In the genomic region with DNA sequence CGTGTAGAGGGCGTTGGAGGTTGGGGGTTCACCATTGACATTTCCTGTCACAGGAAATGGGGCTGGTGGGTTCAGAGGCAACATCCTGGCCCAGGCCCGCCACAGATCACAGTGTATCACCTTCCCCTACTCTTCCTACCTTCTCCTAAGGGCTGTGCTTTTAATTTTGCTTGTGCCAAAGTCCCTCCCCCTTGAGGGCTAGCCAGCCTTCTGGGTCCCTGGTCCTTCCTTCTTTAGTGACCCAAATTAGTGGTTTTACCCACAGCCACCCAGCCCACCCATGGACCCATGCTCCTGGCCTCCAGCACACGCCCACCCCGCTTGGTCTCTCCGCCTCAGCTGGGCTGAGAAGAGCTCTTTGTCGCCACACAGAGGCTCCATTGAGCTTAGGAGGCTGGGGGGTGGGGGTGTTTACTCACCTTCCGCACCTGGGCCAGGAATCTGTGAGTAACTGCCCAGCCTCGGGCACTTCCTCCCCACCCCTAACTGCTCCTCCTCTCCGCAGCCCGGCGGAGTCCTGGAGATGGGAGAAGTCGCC, we compare ENCODE assay signal across 10 mouse cellular contexts. TPM values are rescaled to one million over a fixed set of nuclear protein-coding genes. Genes with fewer than 3 reads are reported as not detected.
A peak's percentile ranks its signal among the peaks of the same experiment; 100 is the strongest.
DNase-seq lines count a peak whose midpoint lies in the region; ATAC-seq and TF ChIP-seq lines count a peak whose summit lies in the region.
"Had no signal": no experiment of that assay in that cellular context is flagged by ENCODE, and none has a peak within 500 bp of the region (broad histone marks: within the 10 kb centered on the region; RNA-seq: fewer than 3 reads in every experiment).

No protein-coding gene starts in this region.

- H3K4me3 ChIP-seq in forebrain, embryonic 10.5 days: peak overlapping the region; percentile 12
- no peak overlapping the region for H3K4me3 ChIP-seq in forebrain, embryonic 13.5 days
- H3K4me3 ChIP-seq in hindbrain, postnatal 0 days (ENCODE audit: low read length): no peak overlapping the region
- no peak overlapping the region for H3K4me3 ChIP-seq in midbrain, embryonic 14.5 days (replicated peaks; ENCODE audit: low read depth, low read length)

- no peak for ATAC-seq in forebrain, embryonic 13.5 days
- no peak for ATAC-seq in hindbrain, postnatal 0 days
- no peak for ATAC-seq in midbrain, embryonic 14.5 days (ENCODE audit: low FRiP score, low TSS enrichment)

- H3K36me3 ChIP-seq in forebrain, embryonic 10.5 days (replicated peaks): peaks cover 33% of the 10 kb centered on the region
- peaks cover 35% of the 10 kb centered on the region for H3K36me3 ChIP-seq in forebrain, embryonic 13.5 days (ENCODE audit: poor library complexity, severe bottlenecking)
- H3K36me3 ChIP-seq in hindbrain, postnatal 0 days (ENCODE audit: insufficient read depth, low read length): peaks cover 6% of the 10 kb centered on the region; the same call in 1 of the 2 replicates
- peaks cover 33% of the 10 kb centered on the region for H3K36me3 ChIP-seq in midbrain, embryonic 14.5 days (ENCODE audit: control insufficient read depth, insufficient read depth, low read length)

- H3K27ac ChIP-seq in forebrain, embryonic 10.5 days: peak overlapping the region; percentile 51
- H3K27ac ChIP-seq in forebrain, embryonic 13.5 days: no peak overlapping the region
- no peak overlapping the region for H3K27ac ChIP-seq in hindbrain, postnatal 0 days
- H3K27ac ChIP-seq in midbrain, embryonic 14.5 days (replicated peaks; ENCODE audit: low read depth, low read length): no peak overlapping the region

- 0 out of 2 replicates have a peak, but pooled peaks have one; percentile 4 for TF ChIP-seq CTCF in hindbrain, postnatal 0 days (IDR thresholded peaks at IDR 0.05; ENCODE audit: low read depth)

- no peaks in the 10 kb centered on the region for H3K27me3 ChIP-seq in forebrain, embryonic 10.5 days (ENCODE audit: poor library complexity, severe bottlenecking)
- no peaks in the 10 kb centered on the region for H3K27me3 ChIP-seq in forebrain, embryonic 13.5 days
- no peaks in the 10 kb centered on the region for H3K27me3 ChIP-seq in hindbrain, postnatal 0 days (ENCODE audit: insufficient read depth, low read length)
- no peaks in the 10 kb centered on the region for H3K27me3 ChIP-seq in midbrain, embryonic 14.5 days (ENCODE audit: control insufficient read depth, insufficient read depth, low read length)

- WGBS in forebrain, embryonic 10.5 days: 24% methylated on average over 13 of the region's 13 CpGs
- WGBS in forebrain, embryonic 13.5 days: 43% methylated on average over 13 of the region's 13 CpGs
- WGBS in hindbrain, postnatal 0 days: 47% methylated on average over 13 of the region's 13 CpGs
- 38% methylated on average over 13 of the region's 13 CpGs for WGBS in midbrain, embryonic 14.5 days

- H3K4me2 ChIP-seq in forebrain, embryonic 13.5 days: no peak overlapping the region
- H3K4me2 ChIP-seq in hindbrain, postnatal 0 days (ENCODE audit: low read depth, low read length): no peak overlapping the region
- no peak overlapping the region for H3K4me2 ChIP-seq in midbrain, embryonic 14.5 days (ENCODE audit: low read length)

- H3K4me1 ChIP-seq in forebrain, embryonic 10.5 days: peaks cover 52% of the 10 kb centered on the region
- H3K4me1 ChIP-seq in forebrain, embryonic 13.5 days: peaks cover 38% of the 10 kb centered on the region
- H3K4me1 ChIP-seq in hindbrain, postnatal 0 days (ENCODE audit: insufficient read depth, low read length): peaks cover 6% of the 10 kb centered on the region; the same call in 1 of the 2 replicates
- H3K4me1 ChIP-seq in midbrain, embryonic 14.5 days (ENCODE audit: control insufficient read depth, insufficient read depth, low read length): peaks cover 14% of the 10 kb centered on the region

- no peak for DNase-seq in forebrain, embryonic 10.5 days (ENCODE audit: extremely low spot score, low spot score)
- DNase-seq in CD4-positive, CD25-positive, alpha-beta regulatory T cell, adult 2 months (ENCODE audit: low read depth, low spot score): peak; percentile 87
- DNase-seq in hindbrain, postnatal 0 days (ENCODE audit: low spot score): no peak
- peak; percentile 70 to 80 for DNase-seq in lung, postnatal 4 days
- no peak for DNase-seq in gastrocnemius, postnatal 4 days (ENCODE audit: low spot score in 2 of 2)
- no peak for DNase-seq in cerebellum, postnatal 10 days
- DNase-seq in midbrain, embryonic 14.5 days: no peak

- H3K9me3 ChIP-seq in forebrain, embryonic 10.5 days: no peaks in the 10 kb centered on the region
- H3K9me3 ChIP-seq in forebrain, embryonic 13.5 days (replicated peaks): no peaks in the 10 kb centered on the region
- H3K9me3 ChIP-seq in hindbrain, postnatal 0 days (ENCODE audit: low read length): no peaks in the 10 kb centered on the region
- no peaks in the 10 kb centered on the region for H3K9me3 ChIP-seq in midbrain, embryonic 14.5 days (ENCODE audit: control insufficient read depth, low read length)

- no peak overlapping the region for H3K9ac ChIP-seq in forebrain, embryonic 13.5 days
- H3K9ac ChIP-seq in hindbrain, postnatal 0 days (replicated peaks; ENCODE audit: low read length): no peak overlapping the region
- no peak overlapping the region; the same call in 1 of the 2 replicates for H3K9ac ChIP-seq in midbrain, embryonic 14.5 days (replicated peaks; ENCODE audit: low read length)

RNA-seq across cellular contexts. Expression of a gene that starts 4.6 kb away (rescaled TPM):
- polyA plus RNA-seq in forebrain, embryonic 10.5 days (2016; fragmentation: Nextera tagmentation; extraction: Ambion mirVana): 58.2 and 59.2 TPM in 2 replicates
- polyA plus RNA-seq in forebrain, embryonic 13.5 days (2015; fragmentation: Nextera tagmentation; extraction: Ambion mirVana): 54.2 and 54.9 TPM in 2 replicates
- 16.9 and 33.6 TPM in 2 replicates for total RNA-seq in hindbrain, postnatal 0 days (2014; rRNA removed)
- 33.9 and 39.0 TPM in 2 replicates for polyA plus RNA-seq in hindbrain, postnatal 0 days (2015; fragmentation: Nextera tagmentation; extraction: Ambion mirVana)
- 10 to 100 TPM; 79.6 to 98.8 TPM for total RNA-seq in gastrocnemius, postnatal 4 days (2021)
- 44.7 and 51.0 TPM in 2 replicates for polyA plus RNA-seq in midbrain, embryonic 14.5 days (2014; fragmentation: Nextera tagmentation; extraction: Ambion mirVana)

RNA-seq across cellular contexts. Expression of a gene that starts 10.1 kb away (rescaled TPM):
- 0.25 and 0.55 TPM in 2 replicates for polyA plus RNA-seq in forebrain, embryonic 10.5 days (2016; fragmentation: Nextera tagmentation; extraction: Ambion mirVana)
- polyA plus RNA-seq in forebrain, embryonic 13.5 days (2015; fragmentation: Nextera tagmentation; extraction: Ambion mirVana): 0.18 TPM in 1 of 2 replicates, not detected in the other
- total RNA-seq in hindbrain, postnatal 0 days (2014; rRNA removed): 0.10 and 0.11 TPM in 2 replicates
- polyA plus RNA-seq in hindbrain, postnatal 0 days (2015; fragmentation: Nextera tagmentation; extraction: Ambion mirVana): 0.63 and 0.93 TPM in 2 replicates
- under 1 TPM; 0.31 to 0.98 TPM for total RNA-seq in gastrocnemius, postnatal 4 days (2021)
- polyA plus RNA-seq in midbrain, embryonic 14.5 days (2014; fragmentation: Nextera tagmentation; extraction: Ambion mirVana): 0.28 TPM in 1 of 2 replicates, not detected in the other

RNA-seq across cellular contexts. Expression of a gene that starts 23.1 kb away (rescaled TPM):
- 2,087 and 2,135 TPM in 2 replicates for polyA plus RNA-seq in forebrain, embryonic 10.5 days (2016; fragmentation: Nextera tagmentation; extraction: Ambion mirVana)
- polyA plus RNA-seq in forebrain, embryonic 13.5 days (2015; fragmentation: Nextera tagmentation; extraction: Ambion mirVana): 1,732 and 1,934 TPM in 2 replicates
- total RNA-seq in hindbrain, postnatal 0 days (2014; rRNA removed): 483 and 611 TPM in 2 replicates
- polyA plus RNA-seq in hindbrain, postnatal 0 days (2015; fragmentation: Nextera tagmentation; extraction: Ambion mirVana): 1,228 and 1,333 TPM in 2 replicates
- total RNA-seq in gastrocnemius, postnatal 4 days (2021): 1,000 to 10,000 TPM; 1,082 to 1,250 TPM
- 1,428 and 1,598 TPM in 2 replicates for polyA plus RNA-seq in midbrain, embryonic 14.5 days (2014; fragmentation: Nextera tagmentation; extraction: Ambion mirVana)

RNA-seq across cellular contexts. Expression of a gene that starts 37.0 kb away (rescaled TPM):
- not detected in 2 replicates for polyA plus RNA-seq in forebrain, embryonic 10.5 days (2016; fragmentation: Nextera tagmentation; extraction: Ambion mirVana)
- 0.43 and 1.0 TPM in 2 replicates for polyA plus RNA-seq in forebrain, embryonic 13.5 days (2015; fragmentation: Nextera tagmentation; extraction: Ambion mirVana)
- total RNA-seq in hindbrain, postnatal 0 days (2014; rRNA removed): 0.90 and 6.6 TPM in 2 replicates
- 2.4 TPM in 2 replicates for polyA plus RNA-seq in hindbrain, postnatal 0 days (2015; fragmentation: Nextera tagmentation; extraction: Ambion mirVana)
- total RNA-seq in gastrocnemius, postnatal 4 days (2021): not detected
- 5.0 and 6.1 TPM in 2 replicates for polyA plus RNA-seq in midbrain, embryonic 14.5 days (2014; fragmentation: Nextera tagmentation; extraction: Ambion mirVana)
- polyA plus RNA-seq: C2C12; gonadal fat pad, adult 2 months had no signal

RNA-seq across cellular contexts. Expression of a gene that starts 37.4 kb away (rescaled TPM):
- not detected in 2 replicates for polyA plus RNA-seq in forebrain, embryonic 10.5 days (2016; fragmentation: Nextera tagmentation; extraction: Ambion mirVana)
- polyA plus RNA-seq in forebrain, embryonic 13.5 days (2015; fragmentation: Nextera tagmentation; extraction: Ambion mirVana): 0.10 and 0.13 TPM in 2 replicates
- 1.7 TPM in 1 of 2 replicates, not detected in the other for total RNA-seq in hindbrain, postnatal 0 days (2014; rRNA removed)
- 0.10 and 0.18 TPM in 2 replicates for polyA plus RNA-seq in hindbrain, postnatal 0 days (2015; fragmentation: Nextera tagmentation; extraction: Ambion mirVana)
- not detected for total RNA-seq in gastrocnemius, postnatal 4 days (2021)
- not detected in 2 replicates for polyA plus RNA-seq in midbrain, embryonic 14.5 days (2014; fragmentation: Nextera tagmentation; extraction: Ambion mirVana)
- polyA plus RNA-seq: C2C12 had no signal

Comparison
In these comparisons a context has a peak if more than half of its experiments do, and no peak if none do; other contexts are left out.
1. DNase-seq: peak in CD4-positive, CD25-positive, alpha-beta regulatory T cell, adult 2 months (single experiment) and lung, postnatal 4 days (2 of 2); none in forebrain, embryonic 10.5 days (single experiment), hindbrain, postnatal 0 days (single experiment), gastrocnemius, postnatal 4 days (0 of 2), cerebellum, postnatal 10 days (0 of 2) and midbrain, embryonic 14.5 days (single experiment).